Mouse (Mus musculus) heart, embryonic 16.5 days (tissue): ENCODE results near the gene Fam184a. TPM values are rescaled to one million over a fixed set of nuclear protein-coding genes. Genes with fewer than 3 reads are reported as not detected.
"Not testable (repeated sequence)": the region's sequence is repeated elsewhere in the genome, so short reads cannot be mapped to it uniquely, and the experiment has no call there.

Source experiments
- ATAC-seq: fragments of 200-750 bp; cut with Nextera tagmentation; replicated peaks from 2 replicates; pipeline ENCODE4 v1.8.0; 2017; ENCODE audit warnings: moderate number of reproducible peaks; ENCODE audit not compliant: insufficient read depth, low FRiP score; ENCODE audit errors: extremely low read depth
- H3K27ac ChIP-seq: fragments of 300-500 bp; sonication (generic); 2 replicates; pipeline ENCODE4 v1.5.1; 2014; ENCODE audit warnings: mild to moderate bottlenecking, low read length, control low read depth, moderate library complexity
- H3K27me3 ChIP-seq: fragments of 300-500 bp; sonication (generic); 2 replicates; pipeline ENCODE4 v1.6.1; 2014; ENCODE audit warnings: low read length, mixed read lengths; ENCODE audit not compliant: control insufficient read depth, insufficient read depth
- H3K36me3 ChIP-seq: fragments of 300-500 bp; sonication (generic); 2 replicates; pipeline ENCODE4 v1.6.1; 2014; ENCODE audit not compliant: control insufficient read depth, insufficient read depth
- H3K4me1 ChIP-seq: fragments of 300-500 bp; sonication (generic); 2 replicates; pipeline ENCODE4 v1.6.1; 2014; ENCODE audit warnings: low read length, mixed read lengths; ENCODE audit not compliant: control insufficient read depth, insufficient read depth
- H3K4me2 ChIP-seq: fragments of 300-500 bp; sonication (generic); 2 replicates; pipeline ENCODE4 v1.6.1; 2014; ENCODE audit warnings: low read depth, mild to moderate bottlenecking, control low read depth, low read length
- H3K4me3 ChIP-seq: fragments of 300-500 bp; sonication (generic); 2 replicates; pipeline ENCODE4 v1.5.1; 2014; ENCODE audit warnings: mild to moderate bottlenecking, control low read depth, low read length
- H3K9ac ChIP-seq: fragments of 300-500 bp; sonication (generic); 2 replicates; pipeline ENCODE4 v1.6.1; 2014; ENCODE audit warnings: low read length, control low read depth
- H3K9me3 ChIP-seq: fragments of 300-500 bp; sonication (generic); replicated peaks from 2 replicates; pipeline ENCODE4 v1.6.1; 2016; ENCODE audit warnings: low read length; ENCODE audit not compliant: control insufficient read depth
- WGBS: fragments of 180-500 bp; shearing (Covaris S2); extraction: QIAGEN DNeasy Blood & Tissue Kit; methylation state at CpG from one replicate; pipeline ENCODE4 v1.1.7; 2014; 5-methylcytosine and 5-hydroxymethylcytosine counted together
- polyA plus RNA-seq: library from polyadenylated mRNA; unstranded; fragments of >200 nt; fragmentation: Nextera tagmentation; extraction: Ambion mirVana; gene quantifications from 2 replicates; pipeline ENCODE4 v1.2.1, GENCODE M21; 2015

Gene Fam184a
- polyA plus RNA-seq, 1 experiment from 2014 or later: 3.0 TPM

DNA sequence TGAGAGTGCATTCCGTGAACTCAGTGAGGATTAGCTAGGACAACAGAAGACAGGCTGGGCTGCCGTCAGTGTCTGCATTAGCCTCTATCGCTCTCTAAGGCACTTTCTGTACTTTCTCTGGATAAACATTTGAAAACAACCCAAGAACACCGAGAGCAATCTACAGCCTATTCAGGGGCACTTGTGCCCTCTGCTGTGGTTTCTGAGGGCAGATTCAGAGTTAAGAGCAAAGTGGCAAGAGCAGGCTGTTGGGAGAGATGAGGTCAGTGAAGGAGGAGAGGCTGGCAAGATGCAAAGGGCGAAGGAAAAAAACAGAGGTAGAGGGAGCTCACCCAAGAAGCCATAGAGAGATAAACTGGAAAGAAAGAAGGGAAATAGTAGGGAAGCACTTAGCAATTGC lies 67.7 kb downstream of the Fam184a start:
- Histone ChIP-seq H3K36me3 (no peaks in the 10 kb centered on the region; the same call in 1 of the 2 replicates), H3K27ac (no peak overlapping the region), H3K27me3 (no peaks in the 10 kb centered on the region), H3K4me3 (no peak overlapping the region), H3K4me2 (no peak overlapping the region), H3K9me3 (no peaks in the 10 kb centered on the region), H3K9ac (no peak overlapping the region), H3K4me1 (no peaks in the 10 kb centered on the region)
- WGBS: 84% methylated on average over 5 of the region's 5 CpGs
- no peak for ATAC-seq

DNA sequence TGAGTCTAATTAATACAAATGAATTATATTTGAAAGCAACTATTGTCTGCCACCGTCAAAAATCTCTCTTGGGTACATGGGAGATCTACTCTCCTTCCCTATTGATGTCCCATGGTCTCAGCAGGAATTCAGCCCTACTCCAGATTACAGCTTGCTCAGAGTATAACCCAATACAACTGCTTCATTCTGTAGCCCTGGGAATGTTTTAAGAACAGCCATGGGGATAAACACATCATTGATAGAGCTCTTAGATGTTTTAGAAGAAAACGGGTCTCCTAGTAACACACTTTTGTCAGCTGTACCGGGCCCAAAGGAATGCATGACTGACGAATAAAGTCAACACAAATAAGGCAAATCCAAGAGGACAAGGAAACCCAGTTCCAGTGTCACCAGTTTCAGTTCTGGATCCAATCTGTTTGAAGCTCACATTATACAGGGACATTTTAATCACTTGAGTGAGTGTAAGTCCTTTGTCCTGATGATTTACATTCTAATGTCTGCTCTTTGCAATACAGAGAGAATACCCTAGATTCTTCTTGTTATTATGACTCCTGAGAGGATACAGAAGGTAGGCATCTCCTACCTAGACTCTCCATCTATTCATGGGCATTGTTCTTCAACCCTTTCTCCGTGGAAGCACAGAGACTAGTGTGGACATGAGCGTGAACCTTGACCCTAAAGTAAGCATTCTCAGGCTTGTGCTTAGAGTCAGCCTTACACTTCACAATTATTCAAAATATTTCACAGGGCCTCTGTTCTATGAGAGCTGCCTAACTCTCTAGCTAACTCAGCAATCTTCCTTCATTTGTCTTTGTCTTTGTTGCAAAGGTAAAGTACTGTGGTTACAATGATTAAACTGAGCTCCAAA lies 71.0 kb downstream of the Fam184a start:
- H3K27ac ChIP-seq: no peak overlapping the region
- no peaks in the 10 kb centered on the region for H3K36me3 ChIP-seq
- H3K4me1 ChIP-seq: no peaks in the 10 kb centered on the region
- H3K4me3 ChIP-seq: no peak overlapping the region
- no peak for ATAC-seq
- no peaks in the 10 kb centered on the region for H3K9me3 ChIP-seq
- H3K27me3 ChIP-seq: no peaks in the 10 kb centered on the region
- WGBS: 74% methylated on average over 6 of the region's 6 CpGs
- no peak overlapping the region for H3K9ac ChIP-seq
- H3K4me2 ChIP-seq: no peak overlapping the region

DNA sequence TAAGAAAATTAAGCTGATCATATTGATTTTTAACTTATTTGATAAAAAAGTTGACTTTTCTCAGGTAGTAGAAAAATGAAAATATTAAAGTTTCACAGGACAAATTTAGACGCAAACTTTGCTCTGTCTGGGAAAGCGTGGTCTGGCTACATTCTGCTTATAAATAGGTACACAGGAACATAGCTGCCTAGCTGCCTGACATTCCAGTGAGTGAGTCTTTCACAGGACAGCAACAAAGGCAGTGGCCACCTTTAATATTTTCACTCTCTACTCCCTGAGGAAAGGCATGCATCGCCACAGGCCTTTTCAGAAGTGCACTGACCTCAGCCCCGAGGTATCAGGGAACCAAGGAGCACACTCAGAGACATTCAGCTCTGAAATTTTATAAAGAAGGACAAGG lies 89.1 kb downstream of the Fam184a start:
- H3K36me3 ChIP-seq: no peaks in the 10 kb centered on the region
- H3K4me1 ChIP-seq: no peaks in the 10 kb centered on the region
- peak overlapping the region; percentile 86 for H3K27ac ChIP-seq
- H3K9ac ChIP-seq: no peak overlapping the region
- 47% methylated on average over 4 of the region's 4 CpGs for WGBS
- no peak overlapping the region for H3K4me3 ChIP-seq
- no peaks in the 10 kb centered on the region for H3K9me3 ChIP-seq
- ATAC-seq: 0 out of 2 replicates have a peak, but pooled peaks have one; percentile 60
- H3K4me2 ChIP-seq: peak overlapping the region; percentile 41
- no peaks in the 10 kb centered on the region for H3K27me3 ChIP-seq

DNA sequence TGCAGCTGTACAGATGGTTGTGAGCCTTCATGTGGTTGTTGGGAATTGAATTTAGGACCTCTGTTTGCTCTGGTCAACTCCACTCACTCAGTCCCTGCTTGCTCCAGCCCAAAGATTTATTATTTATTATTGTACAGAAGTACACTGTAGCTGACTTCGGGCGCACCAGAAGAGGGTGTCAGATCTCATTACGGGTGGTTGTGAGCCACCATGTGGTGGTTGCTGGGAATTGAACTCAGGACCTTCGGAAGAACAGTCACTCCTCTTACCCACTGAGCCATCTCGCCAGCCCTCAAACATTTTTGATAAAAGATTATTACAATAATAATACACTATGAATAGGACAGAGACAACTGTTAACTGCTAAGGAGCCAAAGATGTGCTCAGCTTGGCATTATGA lies 96.7 kb downstream of the Fam184a start:
- whole genome bisulfite sequencing: 79% methylated on average over 5 of the region's 5 CpGs
- H3K9ac ChIP-seq, H3K36me3 ChIP-seq, H3K27ac ChIP-seq, H3K9me3 ChIP-seq, H3K4me3 ChIP-seq, H3K27me3 ChIP-seq, H3K4me2 ChIP-seq, H3K4me1 ChIP-seq, ATAC-seq: not testable (repeated sequence)

DNA sequence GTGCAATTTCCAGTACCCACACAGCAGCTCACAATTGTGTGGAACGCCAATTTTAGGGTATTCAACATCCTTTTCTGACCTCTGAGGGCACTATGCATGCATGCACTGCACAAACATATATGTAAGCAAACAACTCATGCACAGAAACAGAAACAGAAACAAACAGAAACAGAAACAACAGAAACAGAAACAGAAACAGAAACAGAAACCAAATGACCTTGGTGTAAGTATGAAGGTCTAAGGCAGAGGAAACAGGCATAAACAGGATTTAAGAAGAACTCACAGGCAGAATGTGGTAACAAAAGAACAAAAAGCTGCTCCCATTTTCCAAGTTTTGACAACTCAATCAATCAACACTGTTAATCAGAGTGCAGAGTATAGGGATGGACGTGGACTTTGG lies 100.2 kb downstream of the Fam184a start:
- ATAC-seq: no peak
- H3K4me3 ChIP-seq: no peak overlapping the region
- H3K27ac ChIP-seq: no peak overlapping the region
- WGBS: 72% methylated on average over 2 of the region's 2 CpGs
- H3K36me3 ChIP-seq: no peaks in the 10 kb centered on the region
- H3K9ac ChIP-seq: no peak overlapping the region
- H3K27me3 ChIP-seq: no peaks in the 10 kb centered on the region
- no peak overlapping the region for H3K4me2 ChIP-seq
- H3K4me1 ChIP-seq: peaks cover 2% of the 10 kb centered on the region; the same call in 1 of the 2 replicates
- H3K9me3 ChIP-seq: no peaks in the 10 kb centered on the region

DNA sequence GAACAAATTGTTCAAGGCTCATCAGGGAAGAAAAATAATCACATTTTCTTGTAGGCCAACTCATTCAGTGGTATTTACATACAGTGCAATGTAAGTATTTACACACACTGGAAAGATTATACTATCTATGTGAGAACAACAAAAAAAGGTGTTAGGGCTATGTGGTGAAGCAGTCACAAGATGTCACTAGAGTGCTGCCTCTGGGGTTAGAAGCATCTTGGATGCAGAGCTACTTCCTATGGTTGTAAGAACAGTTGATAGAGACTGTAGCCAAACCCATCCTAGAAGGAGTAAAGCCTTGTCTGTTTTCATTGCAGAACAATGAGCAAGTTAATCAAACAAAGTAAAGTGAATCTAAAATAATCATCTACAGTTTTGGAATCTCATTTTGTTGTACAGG lies 109.4 kb downstream of the Fam184a start:
- Histone ChIP-seq H3K27ac (no peak overlapping the region), H3K4me3 (no peak overlapping the region), H3K27me3 (no peaks in the 10 kb centered on the region), H3K4me2 (no peak overlapping the region), H3K9ac (no peak overlapping the region), H3K4me1 (no peaks in the 10 kb centered on the region), H3K9me3 (no peaks in the 10 kb centered on the region), H3K36me3 (no peaks in the 10 kb centered on the region)
- no peak for ATAC-seq

DNA sequence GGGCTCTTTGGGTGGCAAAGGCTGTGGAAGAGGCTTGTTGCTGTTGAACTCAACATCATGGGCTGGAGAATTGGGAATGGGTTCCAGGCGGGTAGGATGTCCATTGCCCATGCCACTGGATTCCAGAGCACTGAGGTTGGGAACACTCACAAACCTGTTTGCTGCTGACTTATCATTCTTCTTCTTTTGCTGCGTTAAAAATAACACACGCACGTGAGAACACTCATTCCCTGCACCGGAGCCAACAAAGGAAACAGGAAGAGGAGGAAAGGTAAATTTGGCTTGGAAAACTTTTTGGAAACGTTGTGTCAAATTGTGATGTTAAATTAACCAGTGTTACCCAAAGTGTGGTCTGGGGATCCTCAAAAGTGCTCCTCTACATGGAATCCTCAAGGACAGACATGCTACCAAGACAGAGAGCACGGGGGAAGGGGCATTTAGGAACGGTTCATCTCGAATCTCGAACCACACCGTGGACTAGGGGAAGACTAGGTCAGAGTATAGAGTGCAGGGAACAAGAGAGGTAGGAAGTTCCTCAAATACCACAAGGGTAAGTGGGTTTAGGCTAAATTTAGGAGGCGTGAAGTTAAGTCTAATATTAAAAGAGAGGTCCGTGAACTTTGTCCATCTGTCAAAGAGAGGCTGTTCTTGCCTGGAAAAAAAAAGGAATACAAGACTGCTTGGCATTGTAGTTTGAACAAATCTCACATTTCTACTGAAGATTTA lies 115.5 kb downstream of the Fam184a start:
- Histone ChIP-seq H3K4me3 (peak overlapping the region; percentile 38), H3K9me3 (no peaks in the 10 kb centered on the region), H3K9ac (peak overlapping the region; percentile 56), H3K27me3 (no peaks in the 10 kb centered on the region), H3K27ac (peak overlapping the region; percentile 88), H3K4me2 (peak overlapping the region; percentile 57), H3K36me3 (no peaks in the 10 kb centered on the region), H3K4me1 (0 out of 2 replicates have a peak, but pooled peaks cover 2% of the 10 kb centered on the region)
- ATAC-seq: peak; percentile 61
- WGBS: 33% methylated on average over 13 of the region's 13 CpGs

DNA sequence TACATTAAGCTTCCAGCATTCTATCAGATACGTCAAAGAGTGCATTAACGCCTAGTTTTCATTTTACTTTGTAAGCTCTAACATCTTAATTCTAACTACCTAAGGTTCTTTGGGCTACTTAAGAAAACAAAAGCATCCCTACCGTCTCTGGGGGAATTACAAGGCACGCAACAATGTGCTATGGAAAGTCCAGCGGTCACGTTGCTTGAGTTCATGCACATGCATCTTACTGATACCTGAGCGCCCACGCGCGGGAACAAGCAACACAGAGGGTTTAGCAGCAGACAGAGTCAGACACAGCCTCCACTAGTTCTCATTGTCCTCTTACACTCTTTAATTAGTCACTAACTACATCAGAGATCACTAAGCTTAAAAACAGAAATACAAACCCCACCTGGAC lies 116.8 kb downstream of the Fam184a start:
- H3K4me3 ChIP-seq: no peak overlapping the region
- 0 out of 2 replicates have a peak, but pooled peaks cover 2% of the 10 kb centered on the region for H3K4me1 ChIP-seq

DNA sequence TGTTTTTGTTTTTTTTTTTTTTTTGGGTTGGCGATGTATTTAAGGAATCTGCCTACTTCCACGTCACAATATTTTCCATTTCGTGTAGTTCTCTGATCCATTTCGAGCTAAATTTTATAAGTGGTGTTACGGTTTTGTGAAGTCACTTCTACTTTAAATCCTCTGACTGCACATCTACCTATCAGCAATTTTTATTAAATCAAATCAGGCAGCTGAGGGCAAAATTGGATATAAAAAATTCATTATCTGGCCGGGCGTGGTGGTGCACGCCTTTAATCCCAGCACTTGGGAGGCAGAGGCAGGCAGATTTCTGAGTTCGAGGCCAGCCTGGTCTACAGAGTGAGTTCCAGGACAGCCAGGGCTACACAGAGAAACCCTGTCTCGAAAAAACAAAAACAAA lies 120.6 kb downstream of the Fam184a start, which contains the start of gene Mcm9:
Mcm9 (minus strand) TSS at position 101 of the 400 bp plus-strand sequence.
- ATAC-seq, H3K36me3 ChIP-seq, H3K9me3 ChIP-seq, H3K27me3 ChIP-seq, H3K4me1 ChIP-seq: not testable (repeated sequence)
- Histone ChIP-seq H3K27ac (peak within 1 kb of the TSS; percentile 96), H3K9ac (peak within 1 kb of the TSS; percentile 89), H3K4me3 (peak within 1 kb of the TSS; percentile 94), H3K4me2 (peak within 1 kb of the TSS; percentile 78)
- WGBS: 55% methylated on average over 10 of the region's 10 CpGs

More for the DNA sequence above, 116.8 kb downstream of the Fam184a start:
- ATAC-seq: no peak
- 79% methylated on average over 10 of the region's 10 CpGs for WGBS
- Histone ChIP-seq H3K4me2 (no peak overlapping the region), H3K36me3 (no peaks in the 10 kb centered on the region), H3K9ac (no peak overlapping the region), H3K27me3 (no peaks in the 10 kb centered on the region), H3K27ac (no peak overlapping the region), H3K9me3 (no peaks in the 10 kb centered on the region)
